Mouse (Mus musculus): ENCODE measurements around the gene Zbtb5.
"Not testable (repeated sequence)": the region's sequence is repeated elsewhere in the genome, so short reads cannot be mapped to it uniquely, and the experiment has no call there.

Zbtb5 gene

DNA sequence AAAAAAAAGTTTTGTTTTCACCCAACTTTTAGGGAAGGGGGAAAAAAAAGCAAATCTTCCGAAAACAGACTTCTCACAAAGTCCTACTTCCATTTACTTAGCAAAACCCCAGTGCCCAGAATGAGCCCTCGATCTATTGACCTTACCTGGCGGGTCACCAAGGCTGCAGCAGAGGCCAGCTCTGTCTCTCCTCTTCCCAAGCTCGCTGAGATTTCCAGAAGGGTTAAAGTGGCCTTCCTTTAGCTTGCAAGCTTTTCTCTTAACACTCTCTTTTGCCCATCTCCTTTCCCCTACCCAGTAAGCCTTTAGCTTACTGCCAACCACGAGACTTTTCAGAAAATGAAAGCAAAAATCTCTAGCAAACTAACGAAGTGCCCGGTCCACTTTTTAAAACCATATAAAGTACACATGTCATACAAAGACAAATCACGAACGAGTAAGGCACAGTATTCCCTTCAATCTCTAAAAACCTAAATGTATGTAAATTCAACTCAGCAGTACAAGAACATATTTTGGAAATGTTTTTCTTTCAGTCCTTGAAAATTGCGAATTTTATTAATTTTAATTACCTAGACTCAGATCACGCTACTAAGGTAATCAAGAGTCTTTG lies 1.3 kb downstream of the Zbtb5 start:
- no peak for DNase-seq (ENCODE audit: low spot score)

DNA sequence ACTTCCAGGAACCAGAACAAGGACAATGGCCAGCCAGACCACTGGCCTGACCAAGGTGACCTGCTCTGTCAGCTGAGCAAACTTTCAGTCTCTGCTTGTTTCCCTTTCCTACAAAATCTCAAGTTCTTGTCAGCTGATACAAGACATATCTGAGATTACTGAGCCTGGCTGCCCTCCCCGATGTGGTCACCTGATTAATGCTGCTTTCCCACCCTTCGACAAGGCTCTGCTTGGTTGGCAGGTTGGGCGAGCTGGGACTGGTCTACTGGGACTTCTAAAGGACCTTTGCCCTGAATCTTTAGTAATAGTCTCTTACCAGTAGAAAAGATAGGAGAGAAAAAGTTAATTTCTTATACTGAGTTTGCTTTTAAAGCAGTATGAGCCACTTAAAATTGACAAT lies 6.8 kb downstream of the Zbtb5 start:
- DNase-seq (ENCODE audit: low spot score), result no peak

DNA sequence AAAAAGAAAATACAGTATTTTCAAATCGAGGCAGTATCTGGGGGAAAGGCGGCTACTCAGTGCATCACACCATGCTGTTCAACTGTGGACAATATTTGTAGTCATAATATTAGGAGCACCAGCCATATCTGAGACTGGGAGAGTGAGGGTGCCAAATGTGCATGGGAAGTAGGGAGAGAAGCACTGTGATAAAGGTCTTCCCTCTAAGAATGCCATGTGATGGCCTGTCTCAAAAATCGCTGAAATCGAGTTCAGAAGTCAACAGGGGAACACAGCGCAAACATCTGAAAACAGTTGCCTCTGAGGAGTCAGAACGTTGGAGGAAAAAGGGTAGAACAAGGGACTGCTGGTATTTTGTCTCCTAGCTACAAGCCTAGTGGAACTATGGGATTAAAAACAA lies 12.2 kb downstream of the Zbtb5 start:
- DNase-seq (ENCODE audit: low spot score), result no peak

DNA sequence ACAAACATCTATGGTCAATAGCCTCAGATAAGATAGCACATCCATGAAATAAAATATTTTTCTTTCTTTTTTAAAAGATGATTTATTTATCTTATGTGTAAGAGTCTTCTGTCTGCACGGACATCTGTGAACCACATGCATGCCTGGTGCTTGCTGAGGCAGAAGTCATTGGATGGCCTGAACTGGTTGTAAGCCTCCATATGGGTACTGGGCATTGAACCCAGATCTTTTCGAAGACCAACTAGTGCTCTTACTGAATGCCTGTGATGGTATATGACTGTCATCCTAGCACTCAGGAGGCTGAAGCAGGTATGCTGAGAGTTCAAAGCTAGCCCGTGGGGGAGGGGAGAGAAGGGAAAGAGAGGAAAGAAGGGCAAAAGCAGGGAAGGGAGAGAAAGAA lies 14.1 kb downstream of the Zbtb5 start:
- DNase-seq (ENCODE audit: low spot score), result no peak

DNA sequence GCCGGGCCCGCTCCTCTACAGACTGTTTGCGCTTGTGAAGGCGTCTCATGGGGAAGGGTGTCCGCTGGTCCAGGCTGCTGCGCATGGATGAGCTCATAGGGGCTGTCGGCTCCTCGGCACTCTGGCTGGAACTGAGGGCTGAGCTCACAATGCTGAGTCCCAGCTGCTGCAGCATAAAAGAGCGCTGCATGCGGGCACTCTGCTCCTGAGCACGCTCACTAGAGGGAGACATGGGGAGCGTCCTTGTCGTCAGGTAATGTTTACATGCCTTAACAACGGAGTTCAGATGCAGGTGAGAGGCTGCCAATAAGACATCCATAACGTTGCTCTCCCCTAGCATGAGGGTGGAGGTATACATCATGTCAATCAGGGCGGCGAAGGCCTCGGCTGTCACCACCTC lies 17.4 kb downstream of the Zbtb5 start:
- no peak for DNase-seq (ENCODE audit: low spot score)

DNA sequence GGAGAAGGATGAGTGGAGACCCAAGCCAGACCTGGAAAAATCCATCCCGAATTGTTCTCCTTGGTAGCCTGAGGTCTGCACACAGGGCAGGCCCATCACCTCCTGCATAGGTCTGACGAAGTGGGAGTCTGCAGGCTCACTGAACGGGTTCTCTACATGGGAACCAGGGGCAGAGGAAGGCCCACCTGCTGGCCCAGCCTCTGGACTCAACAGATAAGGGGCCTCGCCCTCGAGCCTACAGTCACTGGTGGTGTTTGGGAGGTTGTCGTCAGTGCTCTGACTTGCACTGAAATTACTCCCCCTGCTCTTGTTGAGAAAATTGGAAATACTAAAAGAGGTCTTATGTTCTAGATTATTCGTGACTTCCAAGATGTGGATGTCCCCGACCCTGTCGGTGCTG lies 18.4 kb downstream of the Zbtb5 start:
- no peak for DNase-seq (ENCODE audit: low spot score)

DNA sequence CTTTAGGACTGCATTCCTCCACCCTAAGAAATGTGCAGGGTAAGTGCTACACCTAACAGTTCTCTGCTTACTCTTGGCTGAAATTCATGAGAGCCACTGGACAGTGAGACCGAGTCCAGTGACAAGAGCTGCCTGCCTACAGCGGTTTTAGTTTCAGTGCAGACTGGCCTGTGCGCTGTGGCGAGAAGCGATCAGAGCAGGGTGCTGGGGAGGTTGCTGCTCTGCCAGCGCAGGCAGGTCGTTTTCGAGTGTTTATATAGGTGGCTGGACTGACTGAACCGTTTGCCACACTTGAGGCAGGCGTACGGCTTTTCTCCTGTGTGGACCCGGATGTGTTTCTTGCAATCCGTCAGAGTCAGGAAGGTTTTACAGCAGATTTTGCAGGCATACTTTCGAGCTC lies 19.0 kb downstream of the Zbtb5 start:
- not testable (repeated sequence) for DNase-seq (ENCODE audit: low spot score)

DNA sequence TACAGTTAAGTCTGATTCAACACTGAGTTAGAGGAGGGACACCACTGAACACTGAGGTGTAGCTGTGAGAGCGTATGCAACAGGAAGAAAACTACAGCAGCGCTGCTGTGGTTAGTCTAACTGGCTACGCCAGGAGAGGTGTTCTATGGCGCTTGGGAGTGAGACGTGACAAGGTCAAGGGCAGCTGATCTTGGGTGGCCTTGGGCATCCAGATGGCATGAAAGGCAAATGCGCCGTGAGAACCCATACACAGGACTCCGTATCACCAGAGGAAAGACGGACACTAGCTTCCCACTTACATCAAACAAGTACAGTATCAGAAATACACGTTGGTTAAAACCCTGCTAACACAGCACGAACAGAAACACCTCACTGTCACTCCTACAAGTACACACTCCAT lies 19.9 kb downstream of the Zbtb5 start:
- DNase-seq (ENCODE audit: low spot score), result not testable (repeated sequence)

- DNase-seq (ENCODE audit: low spot score), result no peak
Observed at GRCm38 (mm10) chr4:44990560-44990959, 21.7 kb downstream of the Zbtb5 start.

DNA sequence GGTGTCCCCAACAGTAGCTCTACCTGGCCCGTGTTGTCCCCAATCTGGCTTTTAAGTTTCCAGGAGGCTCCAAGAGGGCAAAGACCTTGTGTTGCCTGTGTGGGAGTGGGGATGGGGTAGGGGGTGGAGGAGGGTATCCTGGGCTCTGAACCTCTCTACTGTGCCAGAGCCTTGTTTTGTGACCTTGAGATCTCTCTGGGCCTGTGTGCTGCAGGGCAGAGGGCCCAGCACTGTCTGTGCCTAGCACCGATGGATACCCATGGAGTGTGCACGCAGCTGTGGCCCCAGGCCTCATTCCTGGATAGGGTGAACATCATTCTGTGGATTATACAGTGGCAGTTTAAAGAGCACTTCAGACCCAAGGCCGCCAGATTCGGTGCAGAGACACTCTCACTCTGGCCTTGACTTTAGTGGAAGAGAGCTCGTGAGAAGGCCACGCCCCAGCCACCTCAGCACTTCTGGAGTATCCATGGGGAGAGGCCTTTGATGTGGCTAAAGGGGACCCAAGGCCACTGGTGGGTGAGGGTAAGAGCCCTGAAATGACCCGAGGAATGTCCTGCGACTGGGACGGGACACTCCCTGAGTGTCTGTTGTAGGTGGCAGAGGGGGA lies 29.0 kb downstream of the Zbtb5 start:
- no peak for DNase-seq (ENCODE audit: low spot score)

DNA sequence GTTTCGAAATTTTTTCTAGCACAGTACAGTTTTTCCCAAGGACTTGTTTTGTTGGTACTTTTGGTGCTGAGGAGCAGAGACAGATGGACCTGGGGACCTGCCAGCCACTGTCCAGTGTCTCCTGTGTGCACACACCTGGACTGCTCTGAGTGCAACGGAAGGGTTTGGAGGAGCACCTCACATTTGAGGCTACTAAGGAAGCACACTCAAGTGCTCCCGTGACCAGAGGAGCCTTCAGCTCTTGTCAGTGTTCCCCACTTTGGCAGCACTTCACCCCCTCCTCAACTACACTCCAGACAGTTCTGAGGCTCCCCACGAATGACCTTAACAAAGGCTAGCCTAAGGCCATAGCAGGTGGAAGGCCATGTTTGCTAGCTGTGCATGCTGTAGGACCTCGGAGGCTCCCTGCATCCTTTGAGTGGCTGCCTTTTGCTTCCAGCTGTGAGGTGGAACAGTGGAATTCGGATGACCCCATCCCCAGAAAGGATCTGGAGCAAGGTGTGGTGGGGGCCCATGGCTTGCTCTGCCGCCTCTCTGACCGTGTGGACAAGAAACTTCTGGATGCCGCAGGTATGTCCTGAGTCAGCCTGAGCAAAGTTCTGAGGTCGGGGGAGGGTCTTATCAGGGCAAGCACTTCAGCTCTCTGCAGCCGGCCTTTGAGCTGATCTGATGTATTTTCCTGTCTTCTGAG lies 29.6 kb downstream of the Zbtb5 start:
- no peak for DNase-seq (ENCODE audit: low spot score)

- no peak for DNase-seq (ENCODE audit: low spot score)
Observed at GRCm38 (mm10) chr4:44981974-44982287, 30.3 kb downstream of the Zbtb5 start.

DNA sequence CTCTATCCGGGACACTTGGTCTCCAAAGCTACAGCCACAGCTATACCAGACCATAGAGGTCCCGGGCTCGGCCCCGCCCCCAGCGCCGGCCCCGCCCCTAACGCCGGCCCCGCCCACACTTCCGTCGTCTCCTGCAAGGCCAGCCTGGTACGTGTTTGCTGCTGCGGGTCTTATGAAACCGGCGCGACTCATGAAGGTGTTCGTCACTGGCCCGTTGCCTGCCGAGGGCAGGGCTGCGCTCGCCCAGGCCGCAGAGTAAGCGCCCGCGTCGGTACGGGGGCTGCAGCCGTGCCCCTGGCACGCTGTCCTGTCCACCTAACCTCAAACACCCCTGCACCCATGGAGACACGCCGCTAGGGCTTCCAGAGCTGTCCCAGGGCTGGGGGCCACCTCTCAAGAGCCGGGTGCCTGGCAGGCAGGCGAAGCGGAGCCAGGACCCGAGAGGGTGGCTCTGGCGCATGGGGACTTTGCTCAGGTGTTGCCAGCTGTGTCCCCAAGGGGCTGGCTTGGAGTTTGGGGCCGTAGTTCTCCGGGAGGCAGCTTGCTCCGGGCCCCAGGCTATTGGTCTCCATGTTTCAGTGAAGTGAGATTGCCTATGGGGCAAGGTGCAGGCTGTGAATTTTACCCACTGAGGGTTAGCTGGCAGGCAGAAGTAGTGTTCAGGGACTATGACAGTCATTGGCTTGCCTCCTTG lies 30.8 kb downstream of the Zbtb5 start, which contains the start of gene Grhpr:
Gene Grhpr (plus strand): TSS at position 116 of the 694 bp plus-strand sequence.
- DNase-seq (ENCODE audit: low spot score), result peak; percentile 88

- peak; percentile 70 for DNase-seq (ENCODE audit: low spot score)
Observed at GRCm38 (mm10) chr4:44979794-44980338, 32.3 kb downstream of the Zbtb5 start.

DNA sequence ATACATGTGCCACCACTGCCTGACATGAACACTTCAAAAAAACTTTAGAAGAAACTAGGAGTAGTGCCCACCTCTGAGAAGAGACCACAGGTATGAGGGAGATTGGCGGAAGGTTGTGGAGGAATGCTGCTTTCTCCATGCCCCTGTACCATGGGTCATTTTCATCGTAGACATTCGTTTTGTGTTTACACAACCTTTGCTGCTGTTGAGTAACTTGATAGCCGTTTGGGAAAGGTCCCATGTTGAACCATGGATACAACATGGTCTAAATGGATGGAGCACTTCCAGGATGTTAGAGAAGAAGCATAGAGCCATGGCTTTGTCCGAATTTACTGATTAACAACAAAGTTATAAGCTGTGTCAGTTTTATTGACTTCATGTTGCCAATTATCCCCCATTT lies 34.0 kb downstream of the Zbtb5 start:
- no peak for DNase-seq (ENCODE audit: low spot score)

DNA sequence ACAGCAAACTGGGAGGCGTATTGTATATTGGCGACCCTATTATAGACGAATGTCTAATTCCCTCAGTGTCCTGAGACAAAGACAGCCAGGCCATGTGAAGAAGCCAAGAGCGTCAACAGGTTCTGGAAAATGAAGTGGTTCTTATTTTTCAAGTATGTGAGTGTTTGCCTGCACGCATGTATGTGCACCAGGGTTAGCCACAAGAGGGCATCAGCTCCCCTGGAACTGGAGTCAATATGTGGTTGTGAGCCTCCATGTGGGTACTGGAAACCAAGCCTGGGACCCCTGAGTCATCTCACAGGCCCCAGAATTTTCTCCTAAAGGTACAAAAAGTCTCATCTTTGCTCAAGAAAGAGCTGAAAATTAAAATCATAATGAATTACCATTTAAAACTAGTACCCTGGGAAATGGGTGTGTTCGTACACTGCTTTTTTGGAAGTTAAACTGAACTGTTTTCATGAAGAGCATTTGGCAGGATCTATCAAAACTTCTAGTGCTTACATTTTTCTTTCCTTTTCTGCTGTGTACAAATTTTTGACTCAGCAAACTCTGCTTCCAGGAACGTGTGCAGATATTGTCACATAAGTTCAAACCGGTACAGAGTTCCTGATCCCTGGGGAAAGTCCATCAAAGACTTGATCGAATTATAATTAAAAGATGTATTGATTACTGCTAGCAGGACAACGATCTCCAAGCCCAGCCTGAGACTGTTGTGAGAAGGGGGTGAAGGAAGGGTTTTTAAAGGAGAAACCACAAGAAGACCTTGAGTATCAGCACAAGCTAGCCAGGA lies 35.1 kb downstream of the Zbtb5 start:
- DNase-seq (ENCODE audit: low spot score), result no peak

DNA sequence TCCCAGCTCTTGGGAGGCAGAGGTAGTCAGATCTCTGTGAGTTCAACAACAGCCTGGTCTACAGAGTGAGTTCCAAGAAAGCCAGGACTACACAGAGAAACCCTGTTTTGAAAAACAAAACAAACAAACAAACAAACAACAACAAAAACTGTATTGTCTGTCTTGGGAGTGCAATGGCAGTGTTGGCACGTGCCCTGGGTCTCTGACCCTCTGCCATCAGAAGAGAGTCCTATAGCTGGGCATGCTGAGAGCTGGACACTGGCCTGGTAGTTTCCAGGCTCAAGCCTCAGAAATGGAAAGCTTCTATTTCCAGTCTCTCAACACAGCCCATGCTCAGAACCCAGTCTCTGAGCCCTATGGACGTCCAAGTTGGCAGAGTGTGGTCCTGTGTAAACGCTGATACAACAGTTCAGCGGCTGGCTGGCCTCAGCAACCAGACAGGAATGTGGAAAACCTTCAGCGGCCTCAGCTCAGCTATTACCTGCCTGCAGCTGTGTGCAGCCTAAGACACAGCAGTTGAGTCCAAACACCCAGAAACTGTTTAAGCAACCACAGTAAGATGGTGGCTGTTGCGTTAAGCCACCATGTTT lies 36.1 kb downstream of the Zbtb5 start:
- DNase-seq (ENCODE audit: low spot score), result no peak

DNA sequence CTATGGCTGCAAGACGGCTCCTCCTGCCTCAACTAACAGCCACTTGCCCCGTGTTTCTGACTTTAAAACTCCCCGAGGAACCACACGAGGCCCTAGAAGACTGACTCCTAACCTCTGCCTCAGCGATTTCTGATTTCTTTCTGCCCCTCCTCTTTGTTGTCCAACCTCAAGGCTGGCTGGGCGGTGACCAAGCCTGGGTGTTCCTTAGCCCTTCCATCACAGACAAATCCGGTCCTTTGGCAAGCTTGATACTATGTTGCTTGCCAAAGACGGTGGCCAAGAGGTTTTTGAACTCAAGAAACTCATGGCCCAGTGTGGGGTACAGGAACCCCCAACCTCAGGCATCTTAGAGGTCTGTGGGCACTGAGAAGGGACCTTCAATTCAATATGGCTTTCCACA lies 37.9 kb downstream of the Zbtb5 start:
- no peak for DNase-seq (ENCODE audit: low spot score)

GRCm38 (mm10) chr4:44973871-44974270 lies 38.3 kb downstream of the Zbtb5 start:
- DNase-seq (ENCODE audit: low spot score), result no peak

GRCm38 (mm10) chr4:44973450-44973849 lies 38.8 kb downstream of the Zbtb5 start:
- DNase-seq (ENCODE audit: low spot score), result peak; percentile 95

DNA sequence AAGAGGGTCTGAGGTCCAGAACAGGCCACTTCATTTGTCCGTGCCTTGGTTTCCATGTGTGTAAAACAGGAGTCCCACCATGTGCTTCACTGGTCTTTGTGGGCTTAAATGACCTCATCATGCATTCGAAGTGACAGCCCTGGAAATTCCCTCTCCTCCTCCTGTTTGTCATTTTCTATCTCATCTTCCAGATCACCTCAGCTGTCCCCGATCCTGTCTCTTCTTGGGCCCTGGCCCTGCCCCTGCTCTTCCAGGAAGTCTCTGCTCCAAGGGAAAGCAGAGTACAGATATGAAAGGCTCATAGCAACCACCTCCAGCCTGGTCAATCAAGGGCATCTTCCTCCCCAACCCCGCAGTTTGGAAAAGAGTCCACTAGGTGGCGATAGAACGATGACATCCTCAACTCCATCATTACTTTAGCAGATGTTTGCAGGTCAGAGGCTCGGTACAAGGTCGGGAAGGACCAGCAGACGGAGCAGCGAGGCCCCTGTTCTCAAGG lies 41.6 kb downstream of the Zbtb5 start:
- DNase-seq (ENCODE audit: low spot score), result peak; percentile 75
